Mouse (Mus musculus): ENCODE data around the gene Mad1l1. TPM values are rescaled to one million over a fixed set of nuclear protein-coding genes. Genes with fewer than 3 reads are reported as not detected.

Mad1l1 gene
- total RNA-seq, 4 experiments from 2014 or later = 6.8 to 9.5 (median 7.5) TPM

- DNase-seq (ENCODE audit: low spot score in 2 of 2) = no peak
These were observed 258.5 kb downstream of the Mad1l1 start for GRCm38 (mm10) chr5:140062828-140063227.

DNA sequence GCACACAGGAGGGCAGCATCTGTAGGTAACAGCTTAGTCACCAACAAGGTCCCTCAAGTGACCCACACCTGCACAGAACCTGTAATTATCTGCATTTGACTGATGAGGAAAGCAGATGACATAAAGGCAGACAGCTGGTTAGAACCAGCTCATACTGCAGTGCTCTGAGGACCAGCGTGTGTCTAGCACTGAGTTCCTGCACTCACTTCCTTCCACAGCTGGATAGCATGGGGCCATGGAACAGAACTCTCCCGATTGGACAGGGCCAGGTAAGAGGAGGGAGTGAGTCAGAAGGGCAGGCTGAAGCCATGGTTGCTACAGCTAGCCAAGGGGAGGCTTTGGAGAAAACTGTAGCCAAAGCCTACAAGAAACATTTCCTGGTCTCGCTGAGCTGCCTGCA, 259.0 kb downstream of the Mad1l1 start:
- DNase-seq (ENCODE audit: low spot score in 2 of 2) = no peak

- DNase-seq (ENCODE audit: low spot score in 2 of 2) = peak in 1 of 2 experiments; percentile 14
These were observed 260.0 kb downstream of the Mad1l1 start for GRCm38 (mm10) chr5:140061296-140061879.

GRCm38 (mm10) chr5:140056291-140056690, 265.1 kb downstream of the Mad1l1 start:
- peak; percentile 19 to 39 for DNase-seq (ENCODE audit: low spot score in 2 of 2)

DNA sequence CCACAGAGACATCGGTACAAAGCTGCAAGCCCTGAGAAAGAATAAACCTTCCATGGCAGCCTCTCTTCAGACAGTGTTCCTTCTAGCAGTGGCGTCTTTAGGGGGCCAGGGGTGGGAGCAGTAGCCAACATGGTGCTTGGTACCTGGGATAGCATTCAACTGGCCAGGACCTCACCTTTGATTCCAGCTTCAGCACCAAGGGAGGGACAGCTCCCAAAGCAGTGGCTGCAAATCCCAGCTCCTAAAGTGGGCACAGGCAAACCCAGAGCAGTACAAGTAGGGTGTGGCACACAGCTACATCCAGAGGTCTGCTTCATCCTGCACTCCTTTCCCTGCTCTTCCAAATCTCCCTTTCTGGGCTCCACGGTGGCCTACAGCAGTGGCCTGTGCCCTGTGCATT, 265.9 kb downstream of the Mad1l1 start:
- no peak for DNase-seq (ENCODE audit: low spot score in 2 of 2)

- no peak for DNase-seq (ENCODE audit: low spot score in 2 of 2)
These were observed 267.7 kb downstream of the Mad1l1 start for GRCm38 (mm10) chr5:140053626-140054025.

DNA sequence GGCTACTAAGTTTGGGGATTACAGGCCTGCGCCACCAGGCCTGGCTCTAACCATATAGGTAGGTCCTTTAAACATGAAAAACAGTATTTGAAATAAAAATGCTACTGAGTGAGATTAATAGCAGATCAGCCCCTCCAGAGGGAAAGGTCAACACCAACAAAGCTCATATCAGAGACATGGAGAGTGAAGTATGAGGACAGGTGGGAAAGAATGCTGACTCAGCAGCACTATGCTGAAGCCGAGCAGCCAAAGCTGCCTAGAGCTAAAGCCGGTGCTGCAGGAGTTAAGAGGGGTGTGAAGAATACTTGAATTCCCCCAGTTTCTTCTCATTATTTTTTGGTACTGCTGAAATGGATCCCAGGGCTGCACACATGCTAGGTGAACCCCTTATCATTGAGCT, 268.9 kb downstream of the Mad1l1 start:
- DNase-seq (ENCODE audit: low spot score in 2 of 2) = no peak

DNA sequence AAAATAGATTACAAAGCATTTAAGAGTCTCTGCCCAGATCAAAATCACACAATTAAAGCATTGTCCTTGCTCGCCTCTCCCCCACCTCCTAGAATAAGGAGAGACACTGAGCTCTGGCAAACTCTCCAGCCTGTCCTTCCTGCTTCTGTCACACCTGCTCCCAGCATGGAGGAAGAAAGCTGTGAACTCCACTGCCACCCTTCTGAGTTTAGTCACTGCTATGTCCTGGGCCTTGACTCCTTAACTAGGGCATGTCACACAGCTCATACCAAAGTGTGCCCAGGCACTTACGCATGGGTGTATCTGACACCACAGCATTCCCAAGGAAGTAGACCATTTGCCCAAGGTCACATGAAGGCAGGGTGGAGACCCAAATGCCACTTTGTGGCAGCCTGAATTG, 275.9 kb downstream of the Mad1l1 start:
- no peak for DNase-seq (ENCODE audit: low spot score in 2 of 2)

DNA sequence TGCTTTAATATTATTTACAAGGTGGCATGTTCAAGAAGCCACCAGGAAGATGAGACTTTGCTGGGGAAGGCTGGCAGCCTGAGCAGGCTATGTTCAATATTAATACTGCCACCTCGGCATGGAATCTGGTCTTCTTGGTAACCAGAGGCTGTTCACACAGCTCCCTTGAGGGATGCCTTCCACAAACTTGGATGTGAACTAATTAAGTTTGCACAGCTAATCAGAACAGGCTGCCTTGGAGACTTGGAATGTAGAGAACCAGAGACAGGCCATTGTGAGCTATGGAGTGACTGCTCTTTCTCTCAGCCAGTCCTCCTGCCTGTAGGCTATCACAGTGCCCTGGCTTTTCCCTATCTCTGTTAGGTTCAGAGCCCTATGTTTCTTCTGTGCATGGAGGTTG, 278.4 kb downstream of the Mad1l1 start:
- DNase-seq (ENCODE audit: low spot score in 2 of 2) = no peak

- no peak for DNase-seq (ENCODE audit: low spot score in 2 of 2)
These were observed 279.2 kb downstream of the Mad1l1 start for GRCm38 (mm10) chr5:140042002-140042611.

GRCm38 (mm10) chr5:140041055-140041454, 280.3 kb downstream of the Mad1l1 start:
- no peak for DNase-seq (ENCODE audit: low spot score in 2 of 2)

- DNase-seq (ENCODE audit: low spot score in 2 of 2) = no peak
These were observed 283.6 kb downstream of the Mad1l1 start for GRCm38 (mm10) chr5:140037587-140038233.

- no peak for DNase-seq (ENCODE audit: low spot score in 2 of 2)
These were observed 285.7 kb downstream of the Mad1l1 start for GRCm38 (mm10) chr5:140035641-140036040.

GRCm38 (mm10) chr5:140035025-140035330, 286.4 kb downstream of the Mad1l1 start:
- DNase-seq (ENCODE audit: low spot score in 2 of 2) = no peak

DNA sequence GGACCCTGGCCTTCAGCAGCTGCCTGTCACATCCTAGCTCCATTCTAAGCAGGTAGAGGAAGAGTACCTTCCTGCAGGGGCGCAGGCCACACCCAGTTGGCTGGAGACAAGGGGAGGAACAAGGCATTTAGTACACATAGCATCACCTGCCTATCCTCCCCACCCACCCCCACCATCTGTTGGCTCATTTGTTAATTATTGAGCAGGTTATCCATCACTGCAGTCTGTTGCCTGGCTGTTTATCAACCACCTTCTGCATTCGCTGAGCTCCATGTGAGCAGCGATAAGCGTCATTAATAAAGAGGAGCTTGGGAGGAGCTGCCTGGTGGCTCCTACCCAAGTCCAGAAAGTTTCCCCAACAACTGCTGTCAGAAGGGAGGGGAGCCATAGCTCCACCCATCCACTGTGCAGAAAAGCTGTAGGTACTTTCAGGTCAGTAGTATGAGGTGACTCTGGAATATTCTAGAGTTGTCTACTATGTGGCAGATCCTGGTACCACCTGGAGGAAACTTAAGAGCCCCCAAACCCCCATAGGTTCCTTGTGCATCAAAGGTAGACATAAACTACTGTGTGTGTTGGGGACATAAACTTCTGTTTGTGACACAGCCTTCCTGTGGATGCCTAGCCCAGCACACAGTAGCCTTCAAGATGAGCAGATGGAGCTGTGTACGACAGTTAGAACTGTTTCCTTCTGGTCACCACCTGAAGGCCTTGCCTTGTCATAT, 286.9 kb downstream of the Mad1l1 start:
- DNase-seq (ENCODE audit: low spot score in 2 of 2) = no peak

GRCm38 (mm10) chr5:140026366-140026765, 295.0 kb downstream of the Mad1l1 start:
- no peak for DNase-seq (ENCODE audit: low spot score in 2 of 2)

DNA sequence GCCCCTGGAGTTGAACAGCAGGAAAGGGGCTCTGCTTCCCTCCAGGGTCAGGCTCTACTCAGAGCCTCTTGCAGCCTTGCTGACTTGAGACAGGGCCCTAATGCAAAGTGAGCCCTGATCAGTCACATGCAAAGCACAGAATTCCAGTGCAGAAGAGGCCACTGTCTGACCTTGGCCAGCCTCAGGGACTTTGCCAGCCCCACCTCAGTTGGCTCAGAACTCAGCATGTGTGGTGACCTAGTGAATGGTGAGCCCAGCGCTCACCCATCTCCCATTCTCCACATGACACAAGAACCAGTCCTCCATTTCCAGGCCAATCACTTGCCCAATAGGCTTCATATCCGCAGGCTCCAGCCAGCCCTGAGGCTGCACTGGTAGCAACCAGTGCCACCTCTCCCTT, 296.1 kb downstream of the Mad1l1 start:
- no peak for DNase-seq (ENCODE audit: low spot score in 2 of 2)

DNA sequence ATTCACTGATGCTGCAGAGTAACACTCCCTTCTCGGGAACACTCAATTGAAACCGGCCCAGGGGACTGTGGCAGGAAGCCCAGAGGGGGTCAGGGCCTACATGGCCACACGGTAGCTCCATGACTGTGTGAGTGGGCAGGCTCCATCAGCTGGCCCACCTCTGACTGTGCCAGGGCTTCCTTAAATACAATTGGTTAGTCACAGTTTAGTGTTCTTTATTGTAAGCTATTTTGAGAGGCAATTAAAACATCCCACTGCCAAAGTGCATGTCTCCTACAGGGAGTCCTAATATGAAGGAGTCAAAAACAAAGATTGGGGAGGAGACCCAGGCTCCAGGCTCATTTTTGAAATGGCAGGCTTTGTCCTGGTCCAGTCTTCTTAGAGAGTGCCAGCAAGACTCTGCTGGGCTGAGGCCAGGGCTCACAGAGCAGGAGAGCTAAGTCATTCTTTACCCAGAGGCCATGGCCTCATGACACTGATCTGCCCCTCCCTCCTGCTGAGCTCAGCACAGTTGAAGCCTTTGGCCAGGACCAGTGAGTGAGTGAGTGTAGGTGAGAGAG, 297.3 kb downstream of the Mad1l1 start:
- DNase-seq (ENCODE audit: low spot score in 2 of 2) = peak; percentile 26 to 49

- DNase-seq (ENCODE audit: low spot score in 2 of 2) = no peak
These were observed 298.5 kb downstream of the Mad1l1 start for GRCm38 (mm10) chr5:140022861-140023260.

- DNase-seq (ENCODE audit: low spot score in 2 of 2) = no peak
These were observed 299.6 kb downstream of the Mad1l1 start for GRCm38 (mm10) chr5:140021755-140022154.

DNA sequence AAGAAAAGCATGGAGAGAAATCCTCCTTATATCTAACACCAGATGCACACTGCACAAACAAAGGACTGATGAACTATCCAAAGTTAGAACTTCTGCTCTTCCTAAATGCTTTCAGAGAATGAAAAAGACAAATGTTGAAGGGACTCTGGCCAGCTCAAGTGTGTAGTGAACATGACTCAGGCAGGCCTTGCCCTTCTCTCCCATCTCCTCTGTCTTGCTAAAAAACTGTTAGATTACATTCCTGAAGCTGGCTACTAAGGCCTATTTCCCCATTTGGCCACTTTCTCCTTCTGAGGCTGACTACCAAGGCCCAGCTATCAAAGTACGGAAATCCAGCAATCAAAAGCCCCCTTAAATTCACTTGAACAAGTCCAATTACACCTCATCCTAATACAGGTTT, 301.7 kb downstream of the Mad1l1 start:
- DNase-seq (ENCODE audit: low spot score in 2 of 2) = no peak

DNA sequence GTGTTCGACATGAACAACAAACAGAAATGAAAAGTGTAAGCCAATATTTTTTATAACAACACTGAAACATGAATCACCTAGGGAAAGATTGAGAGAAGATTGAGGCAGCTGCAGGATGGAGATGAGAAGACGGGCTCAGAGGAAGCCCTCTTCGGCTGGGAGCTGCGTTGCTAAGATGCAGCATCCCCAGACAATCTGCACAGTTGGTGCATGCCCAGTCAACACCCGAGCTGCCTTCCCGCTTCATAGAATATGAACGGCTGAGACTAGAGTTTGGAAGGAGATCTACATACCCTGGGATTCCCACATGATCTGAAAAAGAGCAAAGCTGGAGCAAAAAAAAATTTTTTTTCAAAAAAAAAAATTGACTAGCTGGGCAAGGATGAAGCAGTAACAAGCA, 302.6 kb downstream of the Mad1l1 start:
- no peak for DNase-seq (ENCODE audit: low spot score in 2 of 2)

All from gastrocnemius, adult 8-10 months (tissue).